Mouse (Mus musculus) thymus, adult 2 months (tissue): ENCODE measurements around the gene Phlpp1.

ENCODE experiments used
- CTCF ChIP-seq: fragments of 200-500 bp; IDR thresholded peaks from 2 replicates; pipeline ENCODE4 v1.5.1; 2012; ENCODE audit warnings: mild to moderate bottlenecking, control low read depth, low read length, moderate library complexity, borderline replicate concordance; ENCODE audit not compliant: control insufficient read depth, poor library complexity, insufficient read depth; ENCODE audit errors: extremely low read depth
- POLR2A ChIP-seq: fragments of 200-500 bp; IDR thresholded peaks from 2 replicates; pipeline ENCODE4 v1.6.1; 2012; ENCODE audit warnings: mild to moderate bottlenecking, low read length, control low read depth, moderate library complexity; ENCODE audit not compliant: control insufficient read depth, poor library complexity, insufficient read depth; ENCODE audit errors: extremely low read depth

DNA sequence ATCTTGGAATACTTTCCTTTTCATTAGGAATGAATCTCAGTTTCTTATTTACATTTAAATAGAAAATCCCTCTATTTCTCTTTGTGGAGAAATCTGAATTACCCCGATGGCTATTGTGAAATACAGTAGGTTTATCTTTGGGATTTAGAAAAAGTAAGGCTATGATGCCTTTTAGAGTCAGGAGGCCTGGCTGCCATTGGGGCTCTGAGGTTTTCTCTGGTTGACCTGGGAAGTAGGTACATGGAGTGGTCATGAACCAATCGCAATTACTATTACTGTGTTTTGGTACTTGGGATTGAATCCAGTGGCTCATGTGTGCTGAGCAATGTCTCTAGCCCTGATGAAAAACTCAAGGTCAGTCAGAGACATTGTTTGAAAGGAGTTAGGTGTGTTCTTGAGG lies 12.1 kb downstream of the Phlpp1 start:
- no peak for TF ChIP-seq CTCF
- TF ChIP-seq POLR2A: no peak
